Mouse (Mus musculus): Measurements from ENCODE around the gene Atp6v1f.

Gene Atp6v1f

GRCm38 (mm10) chr6:29467583-29468354 is at the start of gene Atp6v1f:
TSS of gene Atp6v1f (plus strand) at chr6:29467718.
- peak; percentile 94 to 95 for DNase-seq

GRCm38 (mm10) chr6:29420596-29420995 is 46.9 kb upstream of the Atp6v1f start:
- DNase-seq = no peak

GRCm38 (mm10) chr6:29425118-29425517 is 42.4 kb upstream of the Atp6v1f start:
- no peak for DNase-seq

- no peak for DNase-seq
These were observed 41.2 kb upstream of the Atp6v1f start for GRCm38 (mm10) chr6:29426331-29426730.

- no peak for DNase-seq
These were observed 39.3 kb upstream of the Atp6v1f start for GRCm38 (mm10) chr6:29428171-29428570.

- DNase-seq = no peak
These were observed 36.7 kb upstream of the Atp6v1f start for GRCm38 (mm10) chr6:29430681-29431420.

- DNase-seq = no peak
These were observed 36.0 kb upstream of the Atp6v1f start for GRCm38 (mm10) chr6:29431473-29431872.

- no peak for DNase-seq
These were observed 35.4 kb upstream of the Atp6v1f start for GRCm38 (mm10) chr6:29432156-29432555.

GRCm38 (mm10) chr6:29432676-29433037 is 34.9 kb upstream of the Atp6v1f start:
- no peak for DNase-seq

GRCm38 (mm10) chr6:29433038-29433803 is 34.3 kb upstream of the Atp6v1f start, which contains the start of gene Flnc:
TSS of gene Flnc (plus strand) at chr6:29433256.
- DNase-seq = no peak

- no peak for DNase-seq
These were observed 33.4 kb upstream of the Atp6v1f start for GRCm38 (mm10) chr6:29433804-29434795.

- DNase-seq = no peak
These were observed 32.4 kb upstream of the Atp6v1f start for GRCm38 (mm10) chr6:29434911-29435691.

- no peak for DNase-seq
These were observed 31.5 kb upstream of the Atp6v1f start for GRCm38 (mm10) chr6:29435940-29436451.

- no peak for DNase-seq
These were observed 31.0 kb upstream of the Atp6v1f start for GRCm38 (mm10) chr6:29436461-29436934.

- DNase-seq = no peak
These were observed 28.3 kb upstream of the Atp6v1f start for GRCm38 (mm10) chr6:29439251-29439650.

- DNase-seq = no peak
These were observed 27.7 kb upstream of the Atp6v1f start for GRCm38 (mm10) chr6:29439789-29440188.

GRCm38 (mm10) chr6:29444773-29445172 is 22.7 kb upstream of the Atp6v1f start:
- peak; percentile 68 to 73 for DNase-seq

- DNase-seq = no peak
These were observed 22.2 kb upstream of the Atp6v1f start for GRCm38 (mm10) chr6:29445354-29445753.

- DNase-seq = no peak
These were observed 17.7 kb upstream of the Atp6v1f start for GRCm38 (mm10) chr6:29449858-29450257.

GRCm38 (mm10) chr6:29450667-29451066 is 16.9 kb upstream of the Atp6v1f start:
- no peak for DNase-seq

GRCm38 (mm10) chr6:29461502-29461901 is 6.0 kb upstream of the Atp6v1f start:
- DNase-seq = no peak

Data from B cell, adult 2 months (primary cell).